Mouse (Mus musculus): ENCODE data around the gene Tnfrsf18.

The Tnfrsf18 gene

DNA sequence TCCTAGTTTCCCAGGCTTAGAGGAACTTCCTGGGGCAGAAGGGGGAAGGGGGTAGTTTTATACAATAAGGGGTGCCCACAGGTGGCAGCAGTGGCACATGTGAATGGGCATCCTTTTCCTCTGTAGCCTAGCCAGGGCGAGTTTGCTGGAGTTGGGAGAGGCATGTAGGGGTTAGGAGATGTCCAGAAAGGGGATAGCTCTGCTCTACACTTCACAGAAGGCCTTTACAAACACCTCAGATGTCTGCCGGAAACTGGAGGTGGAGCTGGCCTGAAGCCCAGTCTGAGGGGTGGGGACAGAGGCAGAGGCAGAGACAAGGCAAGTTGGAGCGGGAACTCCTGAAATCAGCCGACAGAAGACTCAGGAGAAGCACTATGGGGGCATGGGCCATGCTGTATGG lies at the start of gene Tnfrsf18:
TSS of gene Tnfrsf18 (plus strand) at position 152 of the 400 bp plus-strand sequence.
- DNase-seq (ENCODE audit: low read depth) = peak; percentile 78

DNA sequence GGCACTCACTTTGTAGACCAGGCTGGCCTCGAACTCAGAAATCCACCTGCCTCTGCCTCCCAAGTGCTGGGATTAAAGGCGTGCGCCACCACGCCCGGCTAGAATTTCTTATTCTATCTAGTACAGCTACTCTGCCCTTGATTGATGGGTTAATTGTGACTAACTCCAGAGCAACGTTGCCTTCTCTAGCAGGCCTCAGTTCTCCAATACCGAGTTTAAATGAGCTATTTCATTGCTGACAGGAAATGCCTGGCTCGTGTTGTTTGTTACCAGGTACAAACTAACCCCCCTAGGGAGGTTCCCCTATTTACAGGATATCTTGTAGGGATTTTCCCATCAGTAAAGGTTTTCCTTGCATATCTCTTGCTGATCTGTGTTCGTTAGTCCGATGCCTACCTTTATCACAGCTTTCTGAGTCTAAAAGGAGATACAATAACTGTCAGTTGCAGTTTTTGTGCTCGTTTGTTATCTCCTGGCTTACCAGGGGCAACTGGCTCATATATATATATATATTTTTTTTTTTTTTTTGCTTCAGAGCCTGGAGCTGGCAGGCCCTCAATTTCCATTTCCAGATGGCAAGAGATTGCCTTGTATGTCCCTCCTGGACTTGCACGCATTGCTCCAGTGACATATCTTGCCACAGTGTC lies 44.4 kb upstream of the Tnfrsf18 start:
- no peak for DNase-seq (ENCODE audit: low read depth)

DNA sequence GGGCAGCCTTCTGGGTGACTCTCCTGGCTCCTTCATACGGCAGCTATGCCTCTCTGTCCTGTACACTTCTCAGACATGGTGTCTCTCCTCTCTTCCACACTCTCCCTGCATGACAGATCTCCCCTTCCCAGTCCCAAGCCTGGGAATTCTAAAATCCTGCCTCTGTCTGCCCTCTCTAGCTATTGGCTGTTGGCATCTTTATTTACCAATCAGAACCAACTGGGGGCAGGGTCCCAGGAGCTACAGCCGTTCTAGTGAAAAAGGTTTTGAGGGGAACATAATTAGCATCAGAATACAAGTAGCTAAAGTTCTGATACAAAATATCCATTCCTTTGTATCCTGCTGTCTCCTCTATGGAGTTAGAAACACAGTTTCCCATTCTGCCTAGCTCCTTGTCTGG lies 42.2 kb upstream of the Tnfrsf18 start:
- no peak for DNase-seq (ENCODE audit: low read depth)

DNA sequence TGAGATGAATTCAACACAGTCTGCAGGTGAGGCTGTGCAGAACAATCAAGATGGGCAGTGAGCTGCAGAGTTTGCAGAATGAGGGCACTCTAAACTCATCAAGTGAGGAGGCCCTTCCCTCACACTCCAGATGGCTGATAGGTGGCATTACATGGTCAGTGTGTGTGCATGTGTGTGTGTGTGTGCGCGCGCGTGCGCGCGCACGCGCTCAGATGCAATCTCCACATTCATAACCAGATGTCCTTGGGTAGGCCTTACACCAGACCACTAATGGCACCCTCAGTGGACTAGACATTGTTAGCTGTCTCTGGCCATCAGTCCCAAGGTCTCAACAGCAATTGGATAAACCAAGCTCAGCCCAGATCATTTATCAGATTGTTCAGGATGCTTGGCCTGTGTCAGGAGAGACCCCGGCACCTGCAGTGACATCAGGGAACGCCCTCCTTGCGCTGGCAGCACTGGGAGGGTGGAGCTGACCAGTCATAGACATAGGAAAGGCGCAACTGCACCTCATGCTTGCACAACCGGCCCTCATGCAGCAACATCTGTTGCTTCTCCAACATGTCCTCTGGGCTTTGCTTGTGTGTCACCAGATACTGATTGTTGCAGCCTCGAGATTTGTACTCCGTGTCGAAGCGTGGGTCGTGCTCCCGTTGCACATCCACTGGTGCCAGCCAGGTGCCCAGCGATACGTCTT lies 34.6 kb upstream of the Tnfrsf18 start:
- DNase-seq (ENCODE audit: low read depth) = no peak

DNA sequence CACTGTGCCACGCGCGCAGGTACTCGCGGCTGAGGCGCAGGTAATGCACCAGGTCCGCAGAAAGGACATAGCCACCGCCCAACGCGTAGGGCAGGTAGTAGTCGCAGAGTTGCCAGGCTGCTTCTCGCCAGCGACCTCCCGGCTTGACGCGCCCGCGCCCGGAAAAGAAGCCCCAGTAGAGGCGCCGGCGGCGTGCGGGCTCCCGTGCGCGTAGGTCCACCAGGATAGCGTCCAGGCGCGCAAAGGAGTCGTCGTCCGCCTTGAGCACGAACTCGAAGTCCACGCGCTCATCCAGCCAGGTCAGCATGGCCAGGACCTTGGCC lies 34.1 kb upstream of the Tnfrsf18 start:
- DNase-seq (ENCODE audit: low read depth) = no peak

DNA sequence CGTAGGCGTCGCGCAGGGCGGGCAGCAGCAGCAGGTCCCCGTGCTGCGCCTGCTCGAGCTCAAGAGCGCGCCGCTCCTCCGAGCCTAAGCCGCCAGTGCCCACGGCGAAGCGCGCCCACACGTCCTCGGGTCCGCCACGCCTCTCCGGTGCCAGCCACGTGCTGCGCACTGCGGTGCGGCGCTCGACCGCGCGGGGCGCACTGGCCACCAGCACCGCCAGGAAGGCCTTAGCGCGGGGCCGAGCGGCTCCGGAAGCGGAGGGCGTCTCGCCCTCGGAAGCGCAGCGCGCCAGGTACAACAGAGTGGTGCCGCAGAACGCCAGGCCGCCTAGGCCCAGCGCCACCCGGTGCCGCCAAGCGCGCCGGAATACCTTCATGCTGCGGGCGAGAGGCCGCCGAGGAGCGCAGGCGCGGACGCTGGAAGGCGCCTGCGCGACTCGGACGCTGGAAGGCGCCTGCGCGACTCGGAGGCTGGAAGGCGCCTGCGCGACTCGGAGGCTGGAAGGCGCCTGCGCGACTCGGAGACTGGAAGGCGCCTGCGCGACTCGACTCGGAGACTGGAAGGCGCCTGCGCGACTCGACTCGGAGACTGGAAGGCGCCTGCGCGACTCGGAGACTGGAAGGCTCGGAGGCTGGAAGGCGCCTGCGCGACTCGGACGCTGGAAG lies 33.6 kb upstream of the Tnfrsf18 start, which contains the start of the genes B3galt6 and Sdf4:
TSS of gene B3galt6 (minus strand) at position 409 of the 665 bp plus-strand sequence.
TSS of gene Sdf4 (plus strand) at position 632 of the 665 bp plus-strand sequence.
- peak; percentile 94 for DNase-seq (ENCODE audit: low read depth)

DNA sequence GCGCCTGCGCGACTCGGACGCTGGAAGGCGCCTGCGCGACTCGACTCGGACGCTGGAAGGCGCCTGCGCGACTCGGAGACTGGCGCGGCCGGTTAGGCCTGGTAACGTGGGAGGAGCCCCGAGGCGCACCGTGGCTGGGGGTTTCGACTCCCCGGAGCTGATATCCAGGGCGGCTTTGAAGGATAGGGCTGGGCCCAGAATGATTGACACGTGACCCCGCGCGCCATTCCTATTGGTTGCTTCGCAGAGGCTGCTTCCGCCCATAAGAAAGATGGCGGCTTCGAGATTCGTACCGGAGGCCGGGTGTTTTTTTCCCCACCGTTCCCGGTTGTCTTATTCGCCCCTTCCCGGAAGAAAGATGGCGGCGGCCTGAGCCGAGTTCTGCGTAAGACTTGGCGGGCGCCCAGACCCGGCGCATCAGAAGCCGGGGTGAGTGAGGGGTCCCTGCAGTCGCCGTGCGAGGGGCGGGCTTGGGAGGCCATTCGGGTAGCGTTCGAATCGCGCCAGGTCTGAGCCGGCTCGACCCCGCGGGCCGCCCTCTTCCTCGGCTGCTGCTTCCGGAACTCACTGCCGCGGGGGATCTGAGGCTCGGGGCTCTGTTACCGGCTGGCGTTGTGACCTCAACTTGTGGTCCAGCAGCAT lies 32.9 kb upstream of the Tnfrsf18 start:
- peak; percentile 99 for DNase-seq (ENCODE audit: low read depth)

DNA sequence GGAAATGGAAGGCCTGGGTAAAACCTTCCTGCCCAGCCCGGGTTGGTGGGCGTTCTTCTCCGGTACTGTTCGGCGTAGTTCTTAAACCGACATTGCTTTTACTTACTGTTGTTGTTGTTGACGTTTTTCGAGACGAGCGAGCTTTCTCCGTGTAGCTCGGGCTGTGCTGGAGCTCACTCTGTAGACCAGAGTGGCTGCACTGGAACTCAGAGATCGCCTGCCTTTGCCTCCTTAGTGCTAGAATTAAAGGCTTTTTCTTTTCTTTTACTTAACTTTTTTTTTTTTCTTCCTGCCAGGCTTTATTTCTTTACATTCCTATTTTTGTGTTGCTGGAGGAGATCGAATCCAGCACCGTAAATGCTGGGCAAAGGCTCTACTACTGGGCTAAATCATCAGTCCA lies 32.4 kb upstream of the Tnfrsf18 start:
- no peak for DNase-seq (ENCODE audit: low read depth)

DNA sequence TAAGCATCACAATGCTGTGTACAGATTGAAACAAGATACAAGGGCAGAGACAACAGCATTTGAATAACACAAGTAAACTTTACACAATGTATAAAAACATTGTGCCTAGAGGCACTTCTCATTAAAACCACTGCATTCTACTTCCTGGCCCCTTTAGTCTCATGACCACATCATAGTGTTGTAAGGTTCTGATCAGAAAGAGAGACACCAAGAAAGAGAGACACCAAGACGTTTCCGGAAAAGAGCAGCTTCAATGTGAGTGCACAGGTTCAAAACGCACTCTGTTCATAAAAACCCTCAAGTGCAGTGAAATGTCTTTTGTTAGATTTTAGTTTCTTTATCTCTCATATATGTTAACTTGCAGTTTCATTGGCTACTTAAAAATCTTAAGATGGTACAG lies 21.9 kb upstream of the Tnfrsf18 start:
- peak; percentile 83 for DNase-seq (ENCODE audit: low read depth)

DNA sequence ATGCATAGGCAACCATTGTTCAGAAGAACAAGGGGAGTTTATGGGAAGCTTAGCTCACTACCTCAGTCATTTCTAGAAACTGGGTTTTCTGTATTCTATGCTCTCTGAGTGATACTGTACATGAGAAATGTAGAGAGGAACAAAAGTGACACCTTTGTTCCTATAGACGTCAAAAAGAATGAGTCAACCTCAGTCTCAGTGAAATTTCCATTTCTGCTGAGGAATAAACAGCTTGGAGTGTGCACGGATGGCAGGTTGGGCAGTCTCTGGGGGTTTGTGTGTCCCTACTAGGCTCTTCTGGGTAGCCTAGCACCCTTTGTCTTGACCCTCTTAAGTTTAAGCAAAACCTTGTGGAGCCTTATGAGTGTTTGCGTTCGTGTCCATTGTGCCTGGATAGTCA lies 17.6 kb upstream of the Tnfrsf18 start:
- no peak for DNase-seq (ENCODE audit: low read depth)

DNA sequence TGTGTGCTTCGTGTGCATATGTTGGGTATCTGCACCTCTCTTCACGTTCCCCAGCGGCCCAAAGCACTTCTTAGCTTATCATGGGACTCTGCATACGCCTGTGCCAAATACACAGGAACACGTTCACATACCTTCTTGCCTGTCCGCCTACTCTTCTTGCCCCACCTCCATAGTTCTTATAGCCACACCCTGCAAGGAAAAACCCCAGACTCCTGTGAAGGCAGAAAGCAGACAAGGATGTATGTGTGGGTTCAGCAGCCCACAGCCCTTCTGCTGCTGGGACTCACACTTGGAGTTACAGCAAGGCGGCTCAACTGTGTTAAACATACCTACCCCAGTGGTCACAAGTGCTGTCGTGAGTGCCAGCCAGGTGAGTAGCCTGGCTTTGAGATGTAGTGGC lies 12.3 kb upstream of the Tnfrsf18 start, which contains the start of gene Tnfrsf4:
TSS of gene Tnfrsf4 (plus strand) at position 207 of the 400 bp plus-strand sequence.
- peak; percentile 67 for DNase-seq (ENCODE audit: low read depth)

DNA sequence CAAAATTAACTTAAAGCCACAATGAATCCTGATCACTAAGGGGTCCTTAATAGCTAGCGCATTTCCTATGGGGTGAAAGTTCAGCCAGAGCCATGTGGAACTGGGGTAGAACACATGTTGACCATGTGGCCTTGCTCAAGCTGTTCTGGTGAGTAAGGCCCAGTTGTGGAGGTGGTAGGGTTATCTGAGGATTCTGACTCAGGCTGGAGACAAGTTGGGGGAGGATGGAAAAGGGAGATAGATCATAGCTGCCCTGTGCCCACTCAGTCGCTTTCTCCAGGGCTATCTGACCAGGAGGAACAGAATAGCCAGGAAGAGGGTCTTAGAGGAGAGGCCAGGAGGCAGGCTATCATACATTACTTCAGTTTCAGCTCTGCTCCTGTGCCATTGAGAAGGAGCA lies 11.5 kb upstream of the Tnfrsf18 start:
- DNase-seq (ENCODE audit: low read depth) = no peak

DNA sequence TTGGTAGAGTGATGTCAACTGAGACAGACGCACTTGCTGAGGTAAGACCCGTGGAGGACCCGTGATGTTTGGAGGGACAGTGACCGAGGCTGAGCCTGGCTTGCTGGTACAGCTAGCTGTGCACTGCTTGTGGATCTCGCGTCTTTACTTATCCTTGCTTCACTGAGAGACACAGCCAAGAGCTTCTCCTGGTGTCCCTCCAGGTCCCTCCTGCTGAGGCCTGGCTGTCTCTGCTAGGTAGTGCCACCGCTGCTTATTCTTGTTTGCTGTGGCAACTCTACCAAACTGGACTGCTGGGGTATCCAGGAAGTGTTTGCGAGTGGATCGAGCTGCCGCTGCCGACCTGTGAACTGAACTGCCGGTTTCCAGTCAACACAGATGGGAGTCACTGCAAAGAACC lies 6.2 kb upstream of the Tnfrsf18 start:
- no peak for DNase-seq (ENCODE audit: low read depth)

DNA sequence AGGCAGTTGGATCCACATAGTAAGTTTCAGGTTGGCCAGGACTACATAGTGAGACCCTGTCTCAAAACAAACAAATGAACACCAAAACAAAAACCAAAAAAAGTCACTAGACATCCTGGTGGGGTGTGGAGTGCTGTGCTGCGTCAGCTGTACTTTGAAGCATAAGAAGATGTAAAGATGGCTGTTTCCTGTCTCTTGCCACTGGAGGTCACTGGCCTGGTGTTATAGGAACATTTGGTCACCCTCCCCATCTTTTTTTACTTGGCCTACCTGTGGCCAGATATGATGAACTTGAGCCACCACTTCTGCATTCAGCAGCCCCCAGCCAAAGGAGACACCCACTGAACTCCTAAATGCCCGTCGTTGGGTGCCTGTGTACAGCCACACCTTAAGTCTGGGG lies 4.6 kb upstream of the Tnfrsf18 start:
- peak; percentile 78 for DNase-seq (ENCODE audit: low read depth)

DNA sequence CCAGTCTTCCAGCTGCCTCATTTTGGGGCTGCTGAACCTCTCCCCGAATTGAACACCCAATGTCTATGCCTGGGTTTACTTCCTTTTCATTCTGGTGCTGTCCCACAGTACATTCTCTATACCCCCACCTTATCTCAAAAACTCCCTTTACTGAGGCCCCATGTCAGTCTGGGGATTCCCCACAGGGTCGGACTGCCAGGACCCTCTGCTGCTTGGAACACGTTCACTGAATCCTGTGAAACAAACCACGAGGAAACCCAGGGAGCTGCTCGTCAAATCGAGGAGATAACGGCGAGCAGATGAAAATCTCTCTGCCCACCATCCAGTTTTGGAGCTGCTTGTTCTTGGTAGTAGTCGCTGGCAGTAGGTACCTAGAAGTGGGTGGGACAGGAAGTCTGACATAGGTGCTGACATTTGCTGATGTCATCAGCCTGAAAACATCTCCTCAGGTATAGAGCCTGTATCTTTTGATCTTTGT lies 4.0 kb upstream of the Tnfrsf18 start:
- peak; percentile 94 for DNase-seq (ENCODE audit: low read depth)

DNA sequence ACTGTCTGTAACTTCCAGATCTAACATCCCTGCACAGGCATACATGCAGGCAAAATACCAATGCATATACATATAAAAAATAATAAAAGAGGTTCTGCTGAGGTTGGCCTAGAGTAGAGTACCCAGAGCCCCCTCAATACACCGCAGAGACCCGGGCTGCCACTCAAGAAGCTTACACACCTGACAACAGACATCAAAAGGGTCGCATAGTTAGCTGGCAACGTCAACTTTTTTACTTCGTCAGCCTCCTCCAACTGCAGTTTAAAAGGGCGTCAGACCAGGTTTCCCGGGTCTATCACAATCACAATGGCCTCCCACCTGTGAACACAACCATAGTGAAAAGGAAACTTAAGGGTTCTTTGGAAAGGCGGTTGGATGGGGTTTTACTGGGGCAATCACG lies 2.4 kb upstream of the Tnfrsf18 start:
- DNase-seq (ENCODE audit: low read depth) = peak; percentile 44

DNA sequence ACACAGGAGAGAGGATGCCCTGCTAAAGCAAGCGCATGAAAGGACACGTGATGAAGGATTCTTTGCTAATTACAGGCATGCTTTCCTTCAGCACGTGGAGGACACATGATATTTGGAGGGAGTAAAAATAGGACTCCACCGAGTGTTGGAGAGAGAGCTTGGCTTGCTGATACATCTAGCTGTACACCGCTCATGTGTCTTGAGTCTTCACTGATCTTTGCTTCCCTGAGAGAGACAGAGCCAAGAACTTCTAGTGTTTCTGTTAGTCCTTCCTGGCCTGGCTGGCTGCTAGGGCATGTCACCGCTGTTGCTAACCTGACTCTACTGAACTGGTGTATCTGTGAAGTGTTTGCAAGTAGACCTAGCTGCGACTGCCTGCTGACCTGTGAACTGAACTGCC lies 1.8 kb upstream of the Tnfrsf18 start:
- DNase-seq (ENCODE audit: low read depth) = no peak

DNA sequence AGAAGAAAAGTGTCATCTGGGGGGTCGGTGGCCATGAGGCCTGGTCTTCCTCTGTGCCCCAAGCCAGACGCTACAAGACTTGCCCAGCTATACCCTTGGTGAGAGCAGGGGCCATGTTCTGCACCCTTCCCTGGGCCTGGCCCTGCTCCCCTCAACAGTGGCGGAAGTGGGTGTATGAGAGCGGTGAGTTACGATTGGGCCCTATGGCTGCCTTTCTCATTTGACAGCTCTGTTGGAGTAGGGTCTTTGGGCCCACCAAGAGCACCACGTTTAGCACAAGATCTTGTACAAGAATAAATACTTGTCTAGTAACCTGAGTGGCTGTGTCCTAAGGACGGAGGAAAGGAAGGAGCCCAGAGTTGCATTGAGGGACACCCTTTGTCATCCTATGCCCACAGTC lies 2.6 kb downstream of the Tnfrsf18 start:
- DNase-seq (ENCODE audit: low read depth) = no peak

DNA sequence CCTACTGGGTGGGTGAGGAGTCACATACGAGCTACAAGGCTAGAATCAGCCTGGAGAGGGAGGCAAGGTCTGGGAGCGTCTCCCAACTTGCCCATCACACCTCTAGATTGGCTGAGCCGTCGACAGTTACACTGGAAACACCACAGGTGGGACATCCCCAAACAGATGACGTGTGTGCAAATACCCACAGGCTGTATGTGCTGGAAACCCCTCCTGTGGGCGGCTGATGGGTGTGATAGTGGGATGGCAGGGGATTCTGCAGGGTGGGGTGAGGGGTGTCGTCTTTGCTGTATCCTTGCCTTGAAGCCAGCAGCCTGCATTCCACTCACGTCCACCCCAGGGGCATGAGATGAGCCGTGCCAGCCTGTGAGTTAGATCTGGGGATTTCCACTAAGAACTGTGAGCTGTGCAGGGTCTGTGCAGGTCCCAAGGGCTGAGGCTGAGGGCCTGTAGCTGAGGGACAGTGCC lies 4.7 kb downstream of the Tnfrsf18 start:
- peak; percentile 63 for DNase-seq (ENCODE audit: low read depth)

DNA sequence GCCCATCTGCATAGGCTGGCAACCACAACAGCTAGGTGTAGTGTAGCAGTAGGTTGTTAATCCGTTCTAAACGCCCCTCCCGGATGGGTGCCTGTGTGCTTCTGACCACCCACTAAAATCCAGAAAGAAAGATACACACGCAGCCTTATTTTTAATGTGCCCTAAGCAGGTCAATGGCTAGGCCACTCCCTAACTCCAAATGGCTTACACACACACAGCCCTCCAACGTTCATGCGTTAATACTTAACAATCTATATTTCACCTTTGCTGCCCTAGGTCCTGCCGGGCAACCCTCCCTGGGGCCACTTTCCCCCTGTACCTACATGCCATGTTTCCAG lies 5.3 kb downstream of the Tnfrsf18 start:
- no peak for DNase-seq (ENCODE audit: low read depth)

DNA sequence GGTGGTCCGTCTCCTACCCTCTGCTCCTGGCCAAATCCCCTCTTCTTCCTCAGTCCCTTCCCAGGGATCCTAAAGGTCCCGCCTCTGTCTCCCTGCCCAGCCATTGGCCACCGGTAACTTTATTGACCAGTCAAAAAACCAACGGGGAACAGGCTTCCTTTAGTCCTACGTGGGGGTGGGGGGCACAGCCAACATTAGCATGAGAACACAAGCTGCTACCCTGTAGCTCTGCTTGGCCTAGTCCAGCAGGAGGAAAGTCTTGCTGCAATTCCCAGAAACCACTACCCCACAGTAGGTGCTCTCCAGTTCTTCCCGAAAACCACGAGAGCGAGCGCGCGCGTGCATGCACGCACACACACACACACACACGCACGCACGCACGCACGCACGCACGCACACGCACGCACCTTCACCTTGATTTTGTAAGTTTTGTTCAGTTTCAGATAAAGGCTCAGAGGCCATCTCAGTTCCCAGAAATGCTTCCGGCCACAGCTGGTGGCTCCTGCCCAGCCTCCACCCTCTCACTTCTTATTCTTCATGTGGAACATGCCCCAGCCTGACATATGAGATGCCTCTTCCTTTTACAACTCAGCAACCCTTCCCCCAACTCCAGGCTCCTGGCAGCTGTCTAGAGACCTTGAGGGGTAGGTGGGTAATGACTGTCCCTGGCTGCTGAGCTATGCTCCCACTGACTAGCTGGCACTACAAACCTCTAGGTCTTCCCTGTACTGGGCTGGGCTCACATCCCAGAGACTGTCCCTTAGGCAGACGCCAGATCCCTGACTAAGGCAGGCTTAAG lies 5.8 kb downstream of the Tnfrsf18 start:
- DNase-seq (ENCODE audit: low read depth) = peak; percentile 77

DNA sequence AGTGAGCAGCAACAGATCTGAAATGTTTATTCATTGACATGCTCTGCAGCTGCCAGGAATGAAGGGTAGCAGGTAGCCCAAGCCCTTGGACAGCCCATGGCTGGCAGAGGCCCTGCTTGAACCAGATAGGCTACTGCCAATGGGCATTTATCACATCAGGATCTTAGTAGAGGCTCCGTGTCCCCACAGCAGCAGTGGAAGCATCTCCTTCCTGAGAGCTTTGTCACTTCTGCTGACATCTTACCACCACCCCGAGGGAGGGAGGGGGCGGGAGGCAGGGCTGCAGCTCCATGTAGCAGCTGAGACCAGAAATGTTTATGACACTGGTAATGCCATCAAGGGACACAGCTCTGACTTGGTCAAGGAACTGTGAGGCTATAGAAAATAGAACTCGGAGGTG lies 6.9 kb downstream of the Tnfrsf18 start:
- DNase-seq (ENCODE audit: low read depth) = peak; percentile 62
